Mouse (Mus musculus) heart, adult 9 months (tissue): ENCODE results near the gene Specc1.

Source experiments
- DNase-seq, 2 experiments: peaks; one replicate each; pipeline ENCODE4 v3.0.0; 2022; ENCODE audit warnings: low spot score in 2 of 2

Gene Specc1

DNA sequence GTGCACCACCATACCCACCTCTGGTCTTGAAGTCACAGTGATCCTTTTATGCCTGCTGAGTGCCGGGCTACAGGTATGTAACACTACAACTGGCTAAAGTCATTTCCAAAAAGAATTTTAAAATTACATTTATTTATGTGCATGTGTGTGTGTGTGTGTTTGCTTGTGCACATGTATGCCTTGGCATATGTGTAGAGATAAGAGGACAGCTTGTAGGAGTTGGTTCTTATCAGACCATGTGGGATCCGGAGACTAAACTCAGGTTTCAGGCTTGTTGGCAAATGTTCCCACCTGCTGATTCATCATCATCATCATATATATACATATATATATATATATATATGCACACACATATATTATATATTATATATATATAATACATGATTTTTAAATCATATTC lies 12.3 kb downstream of the Specc1 start:
- DNase-seq = no peak

DNA sequence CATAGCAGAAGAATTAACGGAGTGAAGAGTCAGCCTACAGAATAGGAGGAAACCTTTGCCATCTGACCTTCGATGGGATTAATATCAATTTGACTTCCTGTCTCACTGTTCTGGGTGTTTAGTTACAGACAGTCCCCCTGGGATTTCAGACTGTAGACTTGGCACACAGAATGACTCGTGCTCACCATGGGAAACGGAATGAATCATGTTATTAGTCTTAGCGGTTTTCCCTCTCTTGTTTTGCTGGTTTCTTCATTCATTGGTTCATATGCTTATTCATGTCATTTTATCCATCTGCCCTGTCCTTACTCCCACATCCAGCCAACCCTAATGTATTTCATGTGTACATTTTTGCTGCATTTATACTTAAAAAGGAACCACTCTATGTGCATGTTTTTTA lies 14.3 kb downstream of the Specc1 start:
- no peak for DNase-seq

DNA sequence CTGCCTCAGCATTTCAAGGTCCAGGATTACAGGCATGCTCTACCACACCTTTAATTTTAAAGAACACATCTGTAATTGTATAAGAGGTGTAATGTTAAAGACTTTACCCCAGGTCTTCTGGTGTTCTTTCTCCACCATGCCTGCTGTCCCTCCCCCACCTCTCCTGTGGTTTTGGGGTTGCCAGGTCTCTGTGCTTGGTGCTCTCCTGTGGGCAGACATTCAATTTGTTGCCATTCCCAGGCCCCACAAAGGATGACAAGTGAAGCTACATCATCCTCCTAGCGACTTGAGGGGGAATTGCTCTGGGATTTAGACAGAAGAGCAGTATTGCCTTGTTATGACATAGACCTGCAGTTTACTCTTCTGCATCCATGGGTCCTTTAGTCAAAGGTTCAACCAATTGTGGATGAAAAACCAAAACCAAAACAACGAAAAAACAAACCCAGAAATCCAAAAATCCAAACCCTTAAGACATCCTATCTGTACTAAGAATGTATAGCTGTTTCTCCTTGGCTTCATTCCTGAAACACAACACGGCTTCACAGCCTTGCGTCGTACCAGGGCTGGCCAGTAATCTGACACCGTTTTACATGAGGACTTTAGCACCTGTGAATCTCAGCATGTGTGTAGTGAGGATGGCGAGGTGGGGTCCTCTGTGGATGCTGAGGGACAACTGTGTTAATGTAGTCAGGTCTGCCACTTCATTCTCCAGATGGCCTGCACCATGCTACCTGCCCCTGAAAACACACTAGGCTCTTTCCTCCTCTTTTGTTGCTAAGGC lies 15.1 kb downstream of the Specc1 start:
- DNase-seq = no peak

DNA sequence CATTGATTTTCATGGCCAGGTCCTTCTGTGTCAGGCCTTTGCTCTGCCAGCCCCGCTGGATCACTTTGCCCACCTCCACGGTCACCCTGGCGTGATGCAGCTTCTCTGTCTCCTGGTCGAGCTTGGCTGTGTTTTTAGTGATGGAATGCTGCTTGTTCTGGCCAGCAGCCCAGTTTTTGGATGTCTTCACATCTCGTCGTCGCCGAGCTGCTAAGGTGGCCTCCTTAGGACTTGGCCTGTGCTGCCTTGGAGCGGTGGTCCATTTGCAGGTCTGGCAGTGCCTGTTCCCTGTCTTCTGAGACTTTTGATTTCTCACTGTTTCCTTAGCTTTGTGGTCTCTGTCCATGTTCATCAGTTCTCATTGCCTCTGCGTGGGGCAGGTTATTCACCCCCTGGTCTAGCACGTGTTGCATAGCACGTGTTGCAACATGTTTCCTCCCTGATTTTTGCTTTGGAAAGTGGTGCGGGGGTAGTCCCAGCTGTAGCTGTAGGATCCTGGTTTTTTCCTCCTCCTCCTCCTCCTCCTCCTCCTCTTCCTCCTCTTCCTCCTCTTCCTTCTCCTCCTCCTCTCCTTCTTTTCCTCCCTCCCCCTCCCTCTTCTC lies 17.6 kb downstream of the Specc1 start:
- no peak for DNase-seq

DNA sequence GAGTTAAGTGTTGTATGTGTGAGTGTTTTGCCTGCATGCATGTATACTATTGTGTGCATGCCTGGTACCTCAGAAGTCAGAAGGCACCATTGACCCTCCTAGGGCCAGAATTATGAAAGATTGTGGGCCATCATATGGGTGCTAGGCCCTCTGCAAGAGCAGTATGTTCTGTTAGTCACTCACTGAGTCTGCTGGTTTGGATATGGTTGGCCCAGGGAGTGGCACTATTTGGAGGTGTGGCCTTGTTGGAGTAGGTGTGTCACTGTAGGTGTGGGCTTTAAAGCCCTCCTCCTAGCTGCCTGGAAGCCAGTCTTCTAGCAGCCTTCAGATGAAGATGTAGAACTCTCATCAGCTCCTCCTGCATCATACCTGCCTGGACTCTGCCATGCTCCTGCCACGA lies 19.2 kb downstream of the Specc1 start:
- no peak for DNase-seq

DNA sequence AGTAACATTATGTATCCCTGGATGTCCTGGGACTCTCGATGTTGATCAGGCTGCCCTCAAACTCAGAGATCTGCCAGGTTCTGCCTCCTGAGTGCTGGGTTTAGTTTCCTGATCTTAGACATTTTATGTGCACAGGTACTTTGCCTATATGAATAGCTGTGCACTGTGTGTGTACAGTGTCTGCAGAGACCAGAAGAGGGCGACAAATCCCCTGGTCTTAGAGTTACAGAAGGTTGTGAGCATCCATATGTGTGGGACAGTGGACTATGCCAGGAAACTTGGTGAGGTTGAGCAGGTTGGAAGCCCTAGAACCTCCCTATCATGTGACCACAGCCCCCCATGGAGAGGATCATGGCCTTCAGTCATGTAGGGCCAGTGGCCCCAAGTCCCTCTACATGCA lies 24.7 kb downstream of the Specc1 start:
- no peak for DNase-seq

DNA sequence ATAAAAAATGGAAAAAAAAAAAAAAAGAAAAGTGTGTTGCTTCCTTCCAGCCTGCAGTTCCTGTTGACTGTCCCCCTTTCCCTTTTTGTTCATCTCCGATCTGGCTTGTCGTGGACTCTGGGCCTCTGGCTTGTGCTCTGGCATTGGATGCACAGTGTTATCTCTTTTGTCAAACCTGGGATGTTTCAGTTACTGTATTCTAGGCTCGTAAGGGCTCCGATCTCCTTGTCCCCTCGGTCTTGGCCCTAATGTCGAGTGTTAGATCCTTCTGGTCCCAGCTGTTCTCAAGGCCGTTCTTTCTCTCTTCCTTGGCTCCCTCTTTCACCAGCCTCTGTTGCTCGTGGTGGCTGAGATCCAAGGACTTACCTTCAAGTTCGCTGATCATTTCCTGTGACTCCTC lies 26.3 kb downstream of the Specc1 start:
- DNase-seq = no peak

DNA sequence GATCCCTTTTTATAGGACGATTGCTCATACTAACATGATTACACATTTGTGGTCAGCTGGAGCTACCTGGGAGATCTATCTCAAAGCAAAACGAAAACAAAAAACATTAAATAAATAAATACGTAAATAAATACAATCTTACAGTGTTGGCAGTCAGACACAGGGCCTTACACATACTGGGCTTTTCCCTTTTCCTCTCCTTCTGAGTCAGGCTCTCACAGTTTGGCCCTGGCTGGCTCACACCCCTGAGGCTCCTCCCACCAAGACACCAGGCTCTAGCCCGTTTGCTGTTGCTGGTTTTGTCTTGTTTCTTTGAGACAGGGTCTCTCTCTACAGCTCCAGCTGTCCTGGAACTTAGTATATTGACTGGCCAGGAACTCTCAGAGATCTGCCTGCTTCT lies 30.4 kb downstream of the Specc1 start:
- no peak for DNase-seq

DNA sequence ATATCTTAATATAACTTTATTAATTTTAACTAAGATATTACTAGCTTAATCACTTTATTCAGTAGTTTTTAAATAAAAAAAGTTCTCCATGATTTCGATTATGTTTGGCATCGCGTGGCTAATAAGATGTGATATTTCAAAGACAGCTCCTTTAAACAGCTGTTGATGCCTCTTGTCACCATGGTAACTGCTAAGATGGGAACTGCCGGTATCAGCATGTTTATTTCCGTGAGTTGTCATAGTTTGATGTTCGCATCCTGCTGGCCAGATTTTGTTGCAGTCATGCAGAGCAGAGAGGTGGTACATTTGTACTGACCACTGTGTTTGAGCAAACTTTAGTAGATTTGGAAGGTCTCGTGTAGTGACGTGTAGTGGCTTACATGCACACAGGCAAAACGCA lies 33.1 kb downstream of the Specc1 start:
- no peak for DNase-seq

DNA sequence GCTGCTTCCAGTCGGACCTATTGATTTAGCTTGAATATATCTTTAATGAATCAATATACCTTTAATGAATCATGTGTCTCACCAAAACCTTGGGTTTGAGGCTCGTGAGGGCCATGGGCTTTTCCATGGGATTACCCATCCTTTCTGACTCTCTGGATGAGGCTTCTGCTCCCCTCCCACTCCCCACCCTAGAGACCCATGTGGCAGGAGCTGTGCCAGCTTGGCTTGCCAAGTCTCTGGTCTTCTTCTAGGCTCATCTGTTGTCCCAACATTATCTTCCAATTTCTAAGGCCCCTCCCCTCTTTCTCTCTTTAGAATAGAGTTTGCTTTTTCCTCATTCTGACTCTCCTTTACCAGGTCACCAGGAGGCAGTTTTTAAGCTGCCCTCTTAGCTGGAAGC lies 35.0 kb downstream of the Specc1 start:
- DNase-seq = no peak

DNA sequence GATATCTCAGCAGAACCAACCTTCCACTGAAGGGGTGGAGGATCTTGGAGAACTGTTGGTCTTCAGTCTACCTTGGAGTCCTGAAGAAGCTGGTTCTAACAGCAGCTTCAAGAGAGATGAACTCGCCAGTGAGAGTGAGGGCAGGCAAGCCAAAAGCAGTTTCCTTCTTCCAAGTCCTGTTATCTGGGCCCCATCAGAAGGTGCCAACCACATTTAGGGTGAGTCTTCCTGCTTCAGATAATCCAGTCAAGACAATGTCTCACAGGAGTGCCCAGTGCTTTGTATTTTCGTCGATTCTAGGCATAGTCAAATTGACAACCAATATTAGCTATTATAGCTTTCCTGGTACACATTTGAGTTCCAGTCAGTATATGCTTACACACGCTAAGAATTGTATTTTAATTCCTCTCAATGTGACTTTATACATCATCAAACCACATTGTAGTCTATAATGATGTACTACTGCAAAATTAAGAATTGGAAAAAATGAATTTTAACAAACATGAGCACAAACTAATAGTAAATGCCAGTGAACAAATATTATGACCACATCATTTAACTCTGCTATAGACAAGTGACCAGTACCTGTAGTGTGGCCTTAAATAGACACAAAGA lies 36.2 kb downstream of the Specc1 start:
- DNase-seq = no peak

DNA sequence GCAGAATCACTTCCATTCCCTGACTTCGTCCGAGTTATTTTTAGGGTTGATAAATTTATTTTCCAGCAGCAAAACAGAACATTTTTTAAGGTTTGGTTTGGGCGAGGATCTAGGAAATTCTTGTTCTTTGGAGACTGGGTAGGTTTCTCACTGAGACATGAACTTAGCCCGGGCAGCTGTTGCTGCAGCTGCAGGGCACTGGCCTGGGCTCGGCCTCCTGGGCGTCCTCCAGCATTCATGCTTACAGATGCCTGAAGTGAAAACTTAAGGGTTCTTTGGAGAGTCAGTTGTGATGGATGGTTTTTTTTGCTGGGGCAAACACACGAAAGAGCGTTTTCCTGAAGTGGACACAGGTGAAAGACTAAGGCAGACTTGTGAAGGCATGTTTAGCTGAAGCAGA lies 42.9 kb downstream of the Specc1 start:
- no peak for DNase-seq

DNA sequence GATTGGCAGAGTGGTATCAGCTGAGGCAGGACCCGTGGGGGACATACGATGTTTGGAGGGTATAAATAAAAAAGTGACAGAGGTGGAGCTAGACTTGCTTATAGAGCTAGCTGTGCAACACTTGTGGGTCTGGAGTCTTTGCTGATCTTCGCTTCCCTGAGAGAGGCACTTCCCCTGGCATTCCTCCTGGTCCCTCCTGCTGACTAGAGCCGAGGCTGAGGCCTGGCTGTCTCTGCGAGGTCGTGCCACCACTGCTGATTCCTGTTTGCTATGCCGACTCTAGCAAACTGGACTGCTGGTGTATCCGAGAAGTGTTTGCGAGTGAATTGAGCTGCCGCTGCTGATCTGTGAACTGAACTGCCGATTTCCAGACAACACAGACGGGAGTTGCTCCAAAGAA lies 43.5 kb downstream of the Specc1 start:
- no peak for DNase-seq

DNA sequence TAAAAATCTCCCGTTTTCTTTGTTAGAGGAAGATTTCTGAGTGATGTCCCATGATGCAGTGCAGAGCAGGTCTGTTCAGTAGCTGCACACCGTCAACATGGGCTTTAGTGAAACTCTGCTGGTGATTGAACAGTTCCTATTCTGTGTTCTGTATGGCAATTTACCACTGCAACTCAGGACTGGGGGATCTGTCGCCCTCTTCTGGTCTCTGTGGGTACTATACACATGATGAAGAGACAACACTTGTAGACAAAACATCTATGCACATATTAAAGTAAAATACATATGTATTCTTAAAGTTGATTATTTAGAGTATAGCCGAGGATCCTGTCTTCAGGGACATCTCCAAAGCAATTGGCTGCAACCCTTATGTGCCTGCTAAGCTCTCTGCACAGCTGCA lies 45.4 kb downstream of the Specc1 start:
- DNase-seq = no peak

DNA sequence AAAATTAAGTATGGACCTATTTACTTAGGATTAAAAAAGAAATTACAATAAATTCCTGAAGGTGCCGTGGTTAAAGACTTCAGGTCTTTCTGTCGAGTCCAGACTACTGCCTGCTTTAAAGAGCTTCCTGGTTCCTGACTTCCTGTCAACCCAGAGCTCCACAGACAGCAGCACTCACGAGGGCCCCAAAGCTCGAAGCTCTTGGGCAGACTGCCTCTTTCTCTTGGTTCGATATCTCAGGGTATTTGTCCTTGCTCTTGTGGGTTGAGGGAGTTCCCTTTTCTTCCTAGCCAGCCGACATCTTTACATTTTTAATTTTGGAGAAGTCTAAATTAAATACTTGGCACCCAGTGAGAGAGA lies 48.3 kb downstream of the Specc1 start:
- peak; percentile 15 to 27 for DNase-seq

DNA sequence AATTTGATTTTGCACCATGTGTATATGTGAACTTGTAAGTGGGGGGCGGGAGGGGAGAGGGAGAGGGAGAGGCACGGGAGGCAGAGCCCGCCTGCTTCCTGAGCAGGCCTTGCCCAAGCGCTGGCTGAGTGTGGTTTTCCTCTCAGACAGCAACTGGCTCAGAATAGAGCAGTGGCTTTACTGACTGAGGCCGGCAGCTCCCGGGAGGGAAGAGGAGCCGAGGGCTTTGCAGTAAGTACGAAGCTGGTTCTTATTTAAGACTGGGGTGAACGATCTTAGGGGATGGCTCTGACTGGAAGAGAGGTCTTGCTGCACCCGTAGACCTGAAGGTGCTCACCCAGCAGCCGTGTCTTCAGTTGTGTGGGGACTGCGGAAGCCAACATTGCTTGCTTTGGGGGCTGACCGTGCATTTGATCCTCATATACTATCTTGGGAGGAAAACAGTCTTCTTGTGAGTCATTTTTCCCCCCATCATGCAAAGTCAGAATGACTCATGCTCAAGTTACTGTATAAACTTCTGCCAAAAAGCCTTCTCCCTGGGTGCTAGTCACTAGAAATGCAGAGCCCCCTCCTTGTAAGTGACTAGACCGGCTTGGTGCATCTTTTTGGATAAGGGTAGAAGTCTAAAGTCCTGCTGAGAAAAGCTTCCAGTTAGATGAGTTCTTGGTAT lies 48.8 kb downstream of the Specc1 start:
- DNase-seq = peak; percentile 35 to 42

DNA sequence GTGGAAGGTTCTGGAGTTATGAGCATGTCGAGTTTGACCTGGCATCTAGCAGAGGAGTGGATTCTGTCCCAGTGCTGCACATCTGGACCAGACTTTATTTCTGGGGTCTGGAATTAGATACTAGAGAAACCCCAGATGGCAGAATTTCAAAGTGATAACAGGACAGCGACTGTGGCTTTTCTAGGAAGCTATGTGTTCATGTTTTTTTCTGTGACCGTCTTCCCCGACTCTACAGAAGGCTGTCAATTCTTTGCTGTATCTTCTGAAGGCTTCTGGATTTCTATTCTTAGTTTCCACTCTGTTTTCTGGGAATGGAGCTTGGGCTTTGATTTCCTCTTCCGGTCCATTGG lies 49.3 kb downstream of the Specc1 start:
- DNase-seq = no peak

DNA sequence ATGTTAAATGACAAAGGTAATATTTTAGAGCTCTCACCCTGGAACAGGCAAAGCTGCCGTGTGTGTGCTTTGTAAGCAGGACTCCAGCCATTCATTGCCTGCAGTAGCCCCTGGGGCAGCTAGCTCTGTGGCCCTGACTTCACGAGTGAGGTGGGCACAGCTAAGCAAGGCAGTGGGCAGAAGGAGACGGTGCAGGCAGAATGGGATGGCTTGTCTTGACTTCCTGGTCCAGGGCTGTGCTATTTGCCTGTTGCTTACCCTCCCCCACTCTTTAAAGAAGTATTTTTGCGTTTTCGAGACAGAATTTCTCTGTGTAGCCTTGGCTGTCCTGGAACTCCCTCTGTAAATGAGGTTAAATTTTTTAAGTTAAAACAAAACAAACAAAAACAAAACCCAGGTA lies 50.1 kb downstream of the Specc1 start:
- DNase-seq = no peak

DNA sequence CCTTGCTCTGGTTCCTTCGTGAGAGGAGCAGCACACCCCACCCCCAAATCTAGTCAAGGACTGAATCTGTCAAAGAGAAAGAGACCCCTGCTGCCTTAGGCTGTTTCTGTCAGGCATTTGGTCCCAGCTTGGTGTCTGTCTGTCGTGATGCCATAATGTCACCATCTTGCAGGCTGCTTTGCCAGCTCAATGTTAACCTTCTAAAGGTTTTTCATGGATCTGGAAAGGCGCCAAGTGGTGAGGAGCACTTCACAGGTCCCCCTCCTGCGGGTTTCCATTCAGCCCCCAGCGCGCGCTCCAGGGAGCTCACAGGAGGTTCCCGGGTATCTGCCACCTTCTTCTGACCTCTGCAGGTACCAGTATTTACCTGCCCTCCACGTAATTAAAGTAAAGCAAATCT lies 51.4 kb downstream of the Specc1 start:
- no peak for DNase-seq

DNA sequence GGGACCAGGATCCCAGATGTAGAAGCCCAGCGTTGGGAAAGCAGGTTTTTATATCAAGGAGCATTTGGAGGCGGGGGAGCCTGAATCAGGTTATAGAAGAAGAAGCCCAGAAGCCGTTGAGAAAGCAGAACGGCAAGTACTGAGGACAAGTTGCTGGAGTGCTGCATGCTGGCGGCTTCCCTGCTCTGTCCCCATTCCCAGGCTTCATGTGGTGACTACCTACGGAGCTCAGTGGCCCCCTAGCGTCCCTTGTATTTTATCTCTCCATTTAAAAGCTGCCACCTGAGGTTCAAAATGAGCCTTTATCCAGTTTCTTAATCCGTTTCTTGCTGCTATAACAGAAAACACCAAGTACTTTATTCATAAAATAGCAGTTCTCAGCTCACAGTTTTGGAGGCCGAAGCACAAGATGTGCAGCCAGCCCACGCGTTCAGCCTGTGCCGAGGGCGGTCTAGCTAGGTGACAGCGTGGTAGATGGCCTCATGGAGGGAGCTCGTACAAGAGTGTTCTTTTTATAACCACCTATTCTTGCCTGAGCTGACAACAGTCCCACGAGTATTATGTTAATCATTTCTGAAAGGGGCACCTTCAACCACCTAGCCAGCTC lies 54.2 kb downstream of the Specc1 start:
- no peak for DNase-seq

DNA sequence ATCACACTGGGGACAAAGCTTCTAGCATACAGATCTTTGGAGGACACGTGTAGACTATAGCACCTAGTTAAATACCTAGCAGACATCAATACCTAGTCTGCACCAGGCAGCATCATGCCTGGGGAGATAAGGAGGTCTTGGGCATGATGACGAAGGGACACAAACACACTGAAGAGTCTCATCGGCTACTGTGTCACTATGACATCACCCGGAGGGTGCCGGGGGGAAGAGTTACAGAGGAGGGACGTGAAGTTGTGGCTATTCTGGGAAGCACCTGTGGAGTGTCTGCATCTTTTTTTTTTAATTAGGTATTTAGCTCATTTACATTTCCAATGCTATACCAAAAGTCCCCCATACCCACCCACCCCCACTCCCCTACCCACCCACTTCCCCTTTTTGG lies 55.5 kb downstream of the Specc1 start:
- no peak for DNase-seq

DNA sequence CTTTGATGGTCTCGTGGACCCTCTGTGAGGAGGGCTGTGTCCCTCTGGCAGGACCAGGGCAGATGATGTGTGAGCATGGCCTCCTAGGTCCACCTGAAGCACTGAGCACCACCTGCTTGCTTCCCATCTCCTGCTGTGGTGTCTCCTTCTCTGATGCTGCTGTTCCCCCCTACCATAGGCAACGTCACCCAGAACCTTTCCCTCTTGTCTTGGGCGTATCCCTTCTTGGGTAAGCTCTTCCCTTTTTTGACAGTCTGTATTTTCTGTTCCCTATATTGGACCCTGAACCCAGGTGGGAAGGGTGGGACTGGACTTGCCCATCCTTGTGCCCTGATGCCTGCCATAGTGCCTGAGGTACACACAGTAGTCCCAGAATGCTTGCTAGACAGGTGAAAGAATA lies 56.9 kb downstream of the Specc1 start:
- DNase-seq = no peak
